Mouse (Mus musculus): ENCODE results near the gene Tnfsfm13.

The Tnfsfm13 gene

DNA sequence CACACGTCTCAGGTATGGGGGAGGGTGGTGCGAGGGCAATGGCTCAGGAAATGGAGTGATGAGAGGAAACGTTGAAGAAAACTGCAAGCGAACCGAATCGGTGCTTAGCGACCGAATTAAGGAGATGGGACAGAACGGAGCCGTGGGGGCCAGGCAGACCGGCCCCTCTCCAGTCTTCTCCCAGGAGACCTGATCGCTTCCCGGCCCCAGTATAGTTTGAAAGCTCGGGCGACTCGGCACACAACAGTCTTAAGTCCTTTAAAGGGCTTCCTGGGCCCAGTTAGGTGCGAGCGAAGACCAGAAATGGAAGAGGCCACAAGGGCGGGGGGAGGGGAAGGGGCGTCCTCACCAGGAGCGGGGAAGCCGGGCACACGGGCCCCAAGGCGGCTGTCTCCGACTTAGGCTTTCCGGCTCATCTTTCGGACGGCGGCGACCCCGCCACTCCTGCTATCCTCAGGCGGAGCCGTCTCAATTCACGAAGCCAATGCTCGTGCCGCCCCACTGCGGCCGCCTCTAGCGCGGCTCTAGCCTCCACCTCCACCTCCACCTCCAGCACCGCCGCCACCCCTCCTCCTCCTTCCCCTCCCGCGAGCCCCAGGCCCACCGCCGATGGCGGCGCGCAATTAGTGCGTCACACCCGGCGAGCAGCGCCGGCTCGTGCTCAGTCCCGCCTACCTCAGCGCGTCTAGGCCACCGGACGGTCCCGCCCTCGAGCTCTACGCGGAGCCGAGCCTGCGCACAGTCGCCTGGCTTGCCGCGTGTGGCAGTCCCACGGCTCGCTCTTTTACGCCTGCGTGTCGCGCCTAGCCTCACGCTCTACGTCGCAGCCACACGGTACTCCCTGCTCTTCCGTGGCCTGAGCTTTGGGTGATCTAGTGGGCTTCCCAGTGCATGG lies 14.3 kb downstream of the Tnfsfm13 start, which contains the start of gene Senp3:
Gene Senp3 (minus strand): TSS at position 771 of the 895 bp plus-strand sequence.
- peak; percentile 98 for DNase-seq (ENCODE audit: extremely low spot score)

DNA sequence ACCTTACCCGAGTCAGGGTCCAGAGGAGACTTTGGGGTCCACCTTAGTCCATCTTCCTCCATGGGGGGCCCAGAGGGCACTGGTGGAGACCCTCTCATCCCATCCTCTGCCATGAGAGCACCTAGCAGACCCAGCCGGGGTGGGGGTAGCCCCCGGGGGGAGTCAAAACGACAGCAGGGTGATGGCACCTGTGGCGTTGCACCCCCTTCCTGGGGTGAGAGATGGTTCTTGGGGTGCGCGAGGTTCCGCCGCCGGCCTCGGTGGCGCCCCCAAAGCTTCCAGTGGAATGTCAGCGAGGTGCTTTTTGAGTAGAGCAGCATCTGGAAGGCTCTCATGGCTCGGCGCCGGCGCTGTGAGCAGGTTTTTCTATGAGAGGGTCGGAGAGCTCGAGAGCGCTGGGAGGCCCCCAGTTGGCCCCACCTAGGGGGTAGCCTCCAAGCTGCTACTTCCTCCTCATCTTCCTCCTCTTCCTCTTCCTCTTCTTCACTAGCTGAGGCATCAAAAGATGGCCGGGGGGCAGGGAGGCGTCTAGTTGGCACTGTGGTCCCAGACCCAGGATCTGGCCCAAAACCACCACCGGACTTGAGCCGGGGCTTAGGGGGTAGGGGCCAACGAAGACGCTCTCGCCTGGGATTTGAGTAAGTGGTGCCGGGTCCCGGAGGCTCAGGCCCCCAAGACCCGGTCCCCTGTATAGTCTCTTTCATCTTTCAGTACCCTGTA lies 15.6 kb downstream of the Tnfsfm13 start:
- no peak for DNase-seq (ENCODE audit: extremely low spot score)

DNA sequence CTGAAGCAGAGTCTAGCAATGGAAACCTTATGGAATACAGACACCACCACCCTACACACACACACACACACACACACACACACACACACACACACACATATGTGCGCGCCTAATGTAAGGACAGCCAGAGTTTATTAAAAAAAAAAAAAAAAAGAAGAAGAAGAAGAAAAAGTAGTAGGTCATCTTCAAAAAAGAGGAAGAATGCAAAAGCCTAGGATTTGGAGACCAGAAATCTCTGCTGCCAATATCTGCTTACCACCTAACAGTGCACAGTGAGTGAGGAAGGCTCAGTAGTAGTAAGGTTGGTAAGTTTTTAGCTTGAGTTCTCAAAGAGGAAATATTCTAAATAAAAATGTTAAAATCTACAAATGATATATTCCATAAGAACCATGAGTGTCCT lies 16.8 kb downstream of the Tnfsfm13 start:
- no peak for DNase-seq (ENCODE audit: extremely low spot score)

DNA sequence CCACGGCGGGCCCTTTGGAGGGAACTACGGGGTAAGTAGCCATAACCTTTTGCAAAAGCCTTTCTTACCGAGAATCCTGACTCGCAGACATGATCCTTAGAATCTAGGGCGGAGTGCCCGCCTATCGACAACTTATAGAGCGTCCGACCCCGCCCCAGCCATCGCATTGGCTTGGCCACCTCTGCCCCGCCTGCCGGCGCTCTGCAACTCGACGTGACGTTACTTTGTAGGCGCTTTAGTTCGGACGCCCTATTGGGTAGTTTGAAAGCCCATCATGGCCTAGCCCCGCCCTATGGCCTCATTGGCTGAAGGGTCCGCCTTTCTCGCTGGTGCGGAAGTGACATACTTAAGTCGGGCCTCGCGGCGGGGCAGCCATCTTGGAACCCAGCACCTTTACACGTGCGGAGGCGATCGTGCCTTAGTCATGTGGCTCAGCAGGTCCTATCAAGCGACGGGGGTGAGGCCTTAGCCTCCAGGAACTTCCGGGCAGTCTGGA lies 23.6 kb downstream of the Tnfsfm13 start, which contains the start of gene Eif4a1:
Gene Eif4a1 (minus strand): TSS at position 213 of the 496 bp plus-strand sequence.
- DNase-seq (ENCODE audit: extremely low spot score): peak; percentile 100

DNA sequence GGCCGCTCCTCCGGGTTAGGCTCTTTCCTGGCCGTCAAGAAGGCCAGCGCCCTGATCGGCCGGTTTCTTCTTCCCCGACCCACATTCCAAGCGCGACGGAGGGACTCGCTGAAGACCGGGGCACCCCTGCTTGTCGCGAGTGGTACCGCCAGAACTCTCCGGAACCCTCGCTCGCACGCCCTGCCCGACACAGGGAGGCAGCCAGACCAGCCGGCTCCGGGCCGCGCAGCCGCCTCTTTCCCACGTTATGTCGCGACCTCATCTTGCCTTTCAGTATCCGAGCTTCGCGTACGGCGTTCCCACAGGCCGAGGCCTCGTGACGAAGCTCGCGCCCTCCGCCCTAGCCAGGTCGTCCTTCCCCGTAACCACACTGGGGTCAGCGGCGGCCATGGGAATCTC lies 24.2 kb downstream of the Tnfsfm13 start:
- DNase-seq (ENCODE audit: extremely low spot score): no peak

DNA sequence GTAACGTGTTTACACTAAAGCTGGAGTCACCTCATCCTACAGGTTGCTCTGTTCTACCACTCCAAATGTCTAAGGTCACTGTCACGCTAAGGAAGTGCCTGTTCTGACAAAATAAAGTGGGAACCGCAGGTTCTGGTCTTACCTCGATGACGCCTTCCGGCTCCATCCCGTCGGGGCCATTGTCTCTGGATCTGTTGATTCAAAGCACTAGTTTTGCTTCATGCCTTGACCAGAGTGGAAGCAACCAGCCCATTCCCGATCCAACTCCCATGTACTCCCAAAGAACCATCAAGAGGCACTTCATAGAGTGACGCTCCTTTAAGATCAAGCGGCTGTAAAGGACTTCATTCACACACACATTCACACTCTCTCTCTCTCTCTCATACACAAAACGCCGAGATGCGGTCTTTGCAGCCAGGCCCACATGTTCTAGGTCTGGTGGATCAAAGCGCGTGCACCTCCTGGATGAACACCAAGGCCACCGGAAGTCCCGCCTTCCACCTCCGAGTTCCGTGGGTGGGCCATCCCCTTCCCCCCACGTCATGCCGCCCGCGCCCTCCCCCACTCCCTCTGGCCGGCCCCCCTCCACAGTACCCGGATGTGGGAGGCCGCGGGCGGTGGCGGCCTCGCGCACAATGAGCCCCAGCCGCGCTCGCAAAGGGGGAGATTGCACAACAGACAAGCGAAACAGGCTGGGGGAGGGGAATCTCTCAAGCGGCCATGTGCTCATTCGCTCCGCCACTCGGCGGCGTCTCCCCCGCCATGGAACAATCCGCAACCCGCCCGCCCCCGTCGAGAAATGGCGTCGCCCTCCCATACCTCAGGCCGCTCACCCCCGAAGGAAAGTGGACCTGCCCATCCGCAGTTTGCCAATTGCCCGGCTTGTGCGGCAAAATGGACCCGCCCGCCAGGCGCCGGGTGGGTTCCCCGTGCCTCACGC lies 24.8 kb downstream of the Tnfsfm13 start:
- peak; percentile 94 for DNase-seq (ENCODE audit: extremely low spot score)

DNA sequence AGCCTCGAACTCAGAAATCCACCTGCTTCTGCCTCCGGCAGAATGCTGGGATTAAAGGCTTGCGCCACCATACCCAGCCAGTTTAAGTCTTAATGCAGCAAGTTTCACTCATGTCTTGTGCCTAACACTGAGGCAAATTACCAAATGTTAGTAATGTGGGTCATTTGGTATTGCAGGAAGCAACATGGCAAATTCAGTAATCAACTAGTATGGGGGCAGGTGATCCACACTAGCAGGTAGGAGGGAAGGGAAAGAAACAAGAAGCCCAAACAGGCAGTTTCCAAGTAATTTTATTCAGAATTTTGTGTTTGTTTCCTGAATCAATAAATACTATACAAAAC lies 29.3 kb downstream of the Tnfsfm13 start:
- DNase-seq (ENCODE audit: extremely low spot score): no peak

DNA sequence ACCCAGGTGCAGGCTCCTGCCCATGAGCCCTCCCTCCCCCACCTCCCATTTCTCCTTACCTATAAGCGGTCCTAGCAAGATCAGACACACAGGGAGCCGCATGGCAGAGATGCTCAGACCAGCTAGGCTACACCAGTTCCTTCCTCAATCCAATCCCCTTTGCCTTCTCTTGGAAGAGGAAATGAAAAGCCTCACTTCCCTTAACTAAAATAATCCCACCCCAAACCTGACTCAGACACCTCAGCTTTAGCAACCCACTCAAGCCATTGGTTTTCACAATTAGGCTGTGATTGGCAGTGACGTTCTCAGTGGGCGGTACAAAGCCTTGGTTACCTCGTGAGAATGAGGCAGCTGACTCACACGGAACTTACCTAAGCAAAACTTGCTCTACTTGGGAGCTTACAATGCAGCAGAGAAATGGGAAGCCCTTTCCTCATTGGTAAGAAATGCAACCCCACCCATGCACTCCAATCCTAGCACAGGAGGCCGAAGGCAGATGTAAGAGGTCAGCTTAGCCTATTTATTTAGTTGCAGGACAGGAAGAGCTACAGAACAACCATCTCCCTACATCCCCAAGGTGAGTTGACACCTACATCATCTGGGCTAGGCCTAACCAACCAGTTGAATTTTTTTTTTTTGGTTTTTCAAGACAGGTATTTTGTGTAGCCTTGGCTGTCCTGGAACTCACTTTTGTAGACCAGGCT lies 29.8 kb downstream of the Tnfsfm13 start, which contains the start of gene Cd68:
Gene Cd68 (minus strand): TSS at position 193 of the 704 bp plus-strand sequence.
- peak; percentile 62 for DNase-seq (ENCODE audit: extremely low spot score)

DNA sequence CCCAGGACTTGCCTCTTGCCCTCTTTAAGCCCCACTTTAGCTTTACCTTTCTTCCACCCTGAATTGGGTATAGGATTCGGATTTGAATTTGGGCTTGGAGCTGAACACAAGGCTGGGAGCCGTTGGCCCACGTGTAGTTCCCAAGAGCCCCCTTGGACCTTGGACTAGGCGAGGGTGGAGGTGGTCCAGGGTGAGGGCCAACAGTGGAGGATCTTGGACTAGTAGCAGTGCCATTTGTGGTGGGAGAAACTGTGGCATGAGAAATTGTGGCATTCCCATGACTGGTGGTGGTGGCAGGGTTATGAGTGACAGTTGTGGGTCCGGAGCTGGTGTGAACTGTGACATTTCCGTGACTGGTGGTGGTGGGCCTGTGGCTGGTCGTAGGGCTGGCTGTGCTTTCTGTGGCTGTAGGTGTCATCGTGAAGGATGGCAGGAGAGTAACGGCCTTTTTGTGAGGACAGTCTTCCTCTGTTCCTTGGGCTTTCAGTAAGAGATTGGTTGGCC lies 30.4 kb downstream of the Tnfsfm13 start:
- DNase-seq (ENCODE audit: extremely low spot score): no peak

DNA sequence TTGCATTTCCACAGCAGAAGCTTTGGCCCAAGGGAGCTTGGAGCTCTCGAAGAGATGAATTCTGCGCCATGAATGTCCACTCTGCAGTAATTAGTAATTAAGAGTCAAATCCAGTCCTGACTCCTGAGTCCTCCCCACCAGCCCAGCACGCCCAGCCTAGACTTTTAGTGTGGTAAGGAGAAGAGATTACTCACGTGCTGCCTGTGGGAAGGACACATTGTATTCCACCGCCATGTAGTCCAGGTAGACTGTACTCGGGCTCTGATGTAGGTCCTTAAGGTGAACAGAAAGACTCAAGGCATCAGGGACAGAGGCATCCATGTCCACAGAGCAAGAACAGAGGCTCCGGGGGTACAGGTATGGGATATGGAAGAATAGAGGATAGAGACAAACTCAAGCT lies 31.1 kb downstream of the Tnfsfm13 start:
- no peak for DNase-seq (ENCODE audit: extremely low spot score)

DNA sequence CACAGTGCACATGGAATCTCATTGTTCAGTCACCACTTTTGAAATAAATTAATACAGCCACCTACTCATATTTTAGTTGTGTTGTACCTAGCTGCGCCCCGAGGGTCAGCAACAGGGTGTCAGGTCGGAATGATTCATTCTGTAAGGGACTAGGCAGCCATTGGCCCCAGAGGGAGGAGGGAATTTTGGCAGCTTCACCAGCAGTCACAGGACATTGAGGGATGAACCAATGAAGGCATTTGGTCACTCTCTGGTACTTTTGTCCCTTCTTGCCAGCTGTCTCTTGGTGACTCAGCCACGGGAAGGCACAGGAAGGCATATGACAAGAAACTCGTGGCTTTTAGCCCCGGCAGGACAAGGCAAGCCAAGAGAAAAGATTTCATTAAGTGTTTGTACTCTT lies 32.1 kb downstream of the Tnfsfm13 start:
- no peak for DNase-seq (ENCODE audit: extremely low spot score)

DNA sequence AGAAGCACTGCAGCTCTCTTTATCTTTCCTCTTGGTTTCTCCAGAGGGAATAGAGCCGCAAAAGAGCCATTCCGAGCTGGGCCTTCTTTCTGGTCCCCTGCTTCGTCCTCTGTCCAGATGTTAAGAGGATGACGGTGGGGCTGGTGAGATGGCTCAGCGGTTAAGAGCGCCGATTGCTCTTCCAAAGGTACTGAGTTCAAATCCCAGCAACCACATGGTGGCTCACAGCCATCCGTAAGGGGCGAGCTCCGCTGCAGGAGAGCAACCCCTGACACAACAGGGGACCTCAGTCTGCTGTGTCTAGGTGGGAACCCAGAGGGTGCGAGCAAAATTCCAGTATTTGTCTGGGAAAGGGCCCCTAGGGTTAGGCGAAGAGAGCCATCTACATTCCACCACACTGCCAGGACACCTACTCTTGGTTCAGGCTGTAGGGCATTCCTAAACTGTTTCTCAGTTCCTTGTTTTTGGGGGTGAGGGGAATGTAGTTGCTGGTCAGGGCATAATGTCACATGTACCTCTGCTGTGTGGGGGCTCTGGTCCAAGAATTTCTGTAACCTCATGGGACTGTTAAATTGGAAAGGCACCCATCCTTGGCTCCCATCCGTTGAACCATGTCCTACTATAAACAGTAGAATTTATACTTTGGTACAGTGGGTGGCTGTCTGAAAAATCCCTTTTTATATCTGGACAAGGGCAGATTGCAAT lies 32.8 kb downstream of the Tnfsfm13 start:
- DNase-seq (ENCODE audit: extremely low spot score): no peak

DNA sequence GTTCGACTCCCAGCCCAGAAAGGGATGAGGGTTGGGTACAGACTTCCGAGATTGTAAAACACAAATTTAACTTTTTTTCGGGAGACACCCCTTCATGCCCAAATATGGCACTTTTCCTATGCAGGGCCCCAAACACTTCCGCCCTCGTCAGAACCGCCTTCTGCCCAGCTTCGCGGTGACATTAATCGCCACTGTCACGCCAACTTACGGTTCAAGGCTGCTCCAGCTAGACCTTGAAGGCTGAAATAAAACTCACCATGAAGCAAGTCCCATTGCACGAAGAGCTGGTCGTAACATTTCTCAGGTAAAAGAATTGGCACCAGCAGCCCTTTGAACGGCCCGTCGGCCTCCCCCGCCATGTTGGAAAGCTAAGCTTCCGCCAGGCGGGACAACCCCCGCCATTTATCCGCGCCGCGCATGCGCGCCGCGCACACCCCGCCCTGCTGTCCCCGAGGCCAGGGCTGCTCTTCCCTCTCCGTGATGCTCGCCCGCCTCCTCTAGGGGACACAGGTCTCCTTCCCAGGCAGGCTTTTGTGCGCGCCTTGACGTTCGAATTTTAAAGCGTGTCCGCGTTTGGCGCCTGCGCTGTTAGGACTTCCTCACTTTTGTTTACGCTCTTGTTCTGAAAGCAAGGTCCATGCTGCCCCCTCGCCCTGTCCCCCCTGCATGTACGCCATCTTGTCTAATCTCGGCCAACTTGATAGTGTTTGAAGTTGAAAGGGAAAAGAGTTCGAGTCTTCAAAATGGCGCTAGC lies 33.5 kb downstream of the Tnfsfm13 start, which contains the start of gene Mpdu1:
Gene Mpdu1 (minus strand): TSS at position 430 of the 754 bp plus-strand sequence.
- peak; percentile 95 for DNase-seq (ENCODE audit: extremely low spot score)

DNA sequence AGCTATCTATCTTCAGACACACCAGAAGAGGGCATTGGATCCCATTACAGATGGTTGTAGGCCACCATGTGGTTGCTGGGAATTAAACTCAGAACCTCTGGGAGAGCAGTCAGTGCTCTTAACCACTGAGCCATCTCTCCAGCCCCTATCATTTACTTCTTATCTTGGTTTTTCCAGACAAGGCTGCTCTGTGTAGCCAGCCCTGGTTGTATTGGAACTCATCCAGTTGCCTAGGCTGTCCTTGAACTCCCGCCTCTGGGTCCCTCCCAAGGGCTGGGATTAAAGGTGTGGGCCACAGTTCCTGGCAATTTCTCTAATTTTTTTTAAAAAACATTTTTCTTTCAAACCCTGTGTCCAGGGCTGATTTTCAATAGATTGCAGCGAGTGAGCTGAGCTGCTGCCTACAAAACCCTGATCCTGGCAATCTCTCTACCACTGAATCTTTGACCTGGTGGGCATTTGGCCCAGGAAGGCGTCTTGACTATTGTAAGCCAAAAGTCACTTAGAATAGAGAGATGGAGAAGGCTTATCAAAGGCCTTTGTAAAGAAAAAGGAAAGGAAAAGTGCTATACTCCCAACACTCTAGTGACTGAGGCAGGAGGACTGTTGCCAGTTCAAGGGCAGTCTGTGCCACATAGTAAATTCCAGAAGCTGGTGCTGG lies 34.5 kb downstream of the Tnfsfm13 start:
- no peak for DNase-seq (ENCODE audit: extremely low spot score)

DNA sequence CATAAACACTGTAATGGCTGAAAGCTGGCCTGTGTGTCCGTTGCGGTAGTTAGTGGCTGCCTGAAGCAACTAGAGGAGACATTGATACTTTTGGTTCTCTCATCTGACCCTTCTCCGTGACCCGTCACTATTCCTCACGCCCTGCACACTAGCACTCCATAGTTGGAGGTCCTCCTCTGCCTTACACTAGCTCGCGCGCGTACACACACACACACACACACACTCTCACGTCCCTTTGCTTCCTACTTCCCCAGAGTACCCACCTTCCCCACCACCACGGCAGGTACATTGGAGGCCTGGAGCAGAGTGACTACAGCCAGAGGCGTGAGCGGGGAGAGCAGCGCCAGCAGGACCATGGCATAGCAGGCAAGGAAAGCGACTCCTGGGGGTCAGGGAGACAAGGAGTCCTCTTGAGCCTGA lies 38.4 kb downstream of the Tnfsfm13 start:
- DNase-seq (ENCODE audit: extremely low spot score): no peak

DNA sequence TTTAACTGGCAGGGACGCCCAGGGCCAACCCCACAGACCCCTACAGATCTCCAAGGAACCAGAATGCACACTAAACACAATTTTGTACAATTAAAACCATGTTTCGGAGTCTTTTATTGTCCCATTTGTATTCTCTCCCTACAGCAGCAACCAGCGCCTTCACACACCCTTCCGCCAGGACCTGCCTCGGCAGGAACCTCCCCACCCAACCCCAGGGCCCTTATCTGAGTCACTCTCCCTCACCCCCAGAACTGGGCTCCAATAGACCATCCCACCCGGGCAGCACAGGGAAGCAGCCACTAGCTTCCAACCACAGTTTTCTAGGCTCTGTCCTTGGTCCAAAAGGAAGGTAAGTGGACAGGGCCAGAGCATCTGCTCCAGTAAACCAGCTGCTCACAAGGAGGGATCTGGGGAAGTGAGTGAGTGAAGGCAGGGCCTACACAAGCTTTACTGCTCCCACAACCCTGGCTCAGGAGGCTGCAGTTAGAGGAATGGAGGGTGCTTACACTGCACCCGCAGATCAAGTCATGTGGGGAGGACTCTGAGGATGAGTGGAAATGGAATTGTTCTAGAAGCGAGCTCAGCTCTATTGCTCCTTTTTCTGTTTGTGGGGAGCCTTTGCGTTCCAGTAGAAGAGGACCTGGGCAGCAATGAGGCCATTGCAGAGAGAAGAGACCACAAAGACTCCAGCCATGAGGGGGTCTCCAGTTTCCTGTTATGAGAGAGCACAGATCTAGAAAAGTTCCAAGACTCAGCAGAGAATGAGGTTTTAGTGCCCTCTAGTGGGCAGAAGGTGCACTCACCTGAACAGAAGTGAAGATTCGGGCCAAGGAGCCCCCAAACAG lies 39.1 kb downstream of the Tnfsfm13 start:
- DNase-seq (ENCODE audit: extremely low spot score): peak; percentile 71

DNA sequence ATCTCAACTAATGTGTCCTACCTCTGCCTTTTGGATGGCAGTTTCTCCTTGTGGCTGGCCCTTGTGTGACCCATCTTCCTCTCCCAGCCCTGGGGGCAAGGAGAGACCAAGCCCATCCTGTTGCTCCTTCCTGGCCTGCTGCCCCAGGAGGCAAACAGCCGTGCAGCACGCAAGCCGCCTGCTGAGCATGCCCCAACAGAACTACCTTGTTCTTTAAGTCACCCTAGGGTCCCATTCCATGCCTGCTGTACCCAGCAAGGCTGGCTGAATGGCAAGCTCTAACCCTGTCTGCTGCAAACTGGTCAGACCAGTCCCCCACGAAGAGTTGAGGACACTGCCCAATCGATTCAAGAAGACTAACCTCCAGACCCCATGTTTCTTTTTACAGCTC lies 39.8 kb downstream of the Tnfsfm13 start:
- DNase-seq (ENCODE audit: extremely low spot score): no peak

All from embryo, embryonic 9.5 days (tissue).